ENCODE assay signal across 8 mouse cellular contexts in genomic region chr11:119053257-119053670, GRCm38 (mm10). TPM values are rescaled to one million over a fixed set of nuclear protein-coding genes. Genes with fewer than 3 reads are reported as not detected.
DNase-seq lines count a peak whose midpoint lies in the region; ATAC-seq and TF ChIP-seq lines count a peak whose summit lies in the region.

No protein-coding gene starts in this region.

- peak; percentile 81 for DNase-seq in ovary, postnatal 36 days (ENCODE audit: low spot score)
- DNase-seq in ovary, postnatal 14 days (ENCODE audit: low spot score), result no peak
- peak; percentile 97 for DNase-seq in embryo, embryonic 11 days
- peak; percentile 87 for DNase-seq in kidney, postnatal 0 days (ENCODE audit: low spot score)
- peak; percentile 45 to 53 (median 52) for DNase-seq in liver, embryonic 14.5 days (ENCODE audit: low read depth in 3 of 3, low spot score in 3 of 3)
- peak; percentile 90 for DNase-seq in neural tube, embryonic 10.5 days (ENCODE audit: extremely low spot score, low spot score)
- DNase-seq in telencephalon, adult 2 months (ENCODE audit: low read depth, low spot score), result peak; percentile 83

- peak; percentile 51 for TF ChIP-seq CTCF in kidney, postnatal 0 days (IDR thresholded peaks at IDR 0.05; ENCODE audit: low read depth)
- TF ChIP-seq CTCF in liver, embryonic 14.5 days (IDR thresholded peaks at IDR 0.05; ENCODE audit: low read depth), result no peak

- peaks cover 78% of the 10 kb centered on the region for H3K27me3 ChIP-seq in heart, embryonic 11.5 days (ENCODE audit: control insufficient read depth, insufficient read depth, low read length)
- H3K27me3 ChIP-seq in kidney, postnatal 0 days (ENCODE audit: insufficient read depth, low read length), result peaks cover 76% of the 10 kb centered on the region
- peaks cover 100% of the 10 kb centered on the region for H3K27me3 ChIP-seq in liver, embryonic 14.5 days (ENCODE audit: control insufficient read depth, insufficient read depth, low read length)

- no peaks in the 10 kb centered on the region for H3K9me3 ChIP-seq in heart, embryonic 11.5 days (replicated peaks; ENCODE audit: control insufficient read depth, low read length)
- no peaks in the 10 kb centered on the region for H3K9me3 ChIP-seq in kidney, postnatal 0 days (replicated peaks; ENCODE audit: low read length)
- H3K9me3 ChIP-seq in liver, embryonic 14.5 days (ENCODE audit: control insufficient read depth, low read length), result no peaks in the 10 kb centered on the region

- H3K36me3 ChIP-seq in heart, embryonic 11.5 days (ENCODE audit: control insufficient read depth, insufficient read depth, low read length), result no peaks in the 10 kb centered on the region
- H3K36me3 ChIP-seq in kidney, postnatal 0 days (ENCODE audit: insufficient read depth, low read length), result no peaks in the 10 kb centered on the region
- no peaks in the 10 kb centered on the region for H3K36me3 ChIP-seq in liver, embryonic 14.5 days (replicated peaks; ENCODE audit: control insufficient read depth, insufficient read depth, low read depth)

- H3K4me1 ChIP-seq in heart, embryonic 11.5 days (ENCODE audit: control insufficient read depth, insufficient read depth, low read length), result peaks cover 36% of the 10 kb centered on the region
- H3K4me1 ChIP-seq in kidney, postnatal 0 days (replicated peaks; ENCODE audit: insufficient read depth, low read length), result peaks cover 27% of the 10 kb centered on the region
- H3K4me1 ChIP-seq in liver, embryonic 14.5 days (replicated peaks; ENCODE audit: control insufficient read depth in 2 of 2, insufficient read depth in 2 of 2, low read length in 1 of 2), result no peaks in the 10 kb centered on the region; a peak in 1 of 4 replicates

- TF ChIP-seq EP300 in liver, embryonic 14.5 days (IDR thresholded peaks at IDR 0.05; ENCODE audit: low read depth), result no peak

- peak overlapping the region; percentile 94 for H3K4me2 ChIP-seq in heart, embryonic 11.5 days
- peak overlapping the region; percentile 57 for H3K4me2 ChIP-seq in kidney, postnatal 0 days (ENCODE audit: low read length)
- peak overlapping the region; percentile 41 for H3K4me2 ChIP-seq in liver, embryonic 14.5 days (ENCODE audit: low read depth)

- H3K9ac ChIP-seq in heart, embryonic 11.5 days (ENCODE audit: low read depth, low read length), result peak overlapping the region; percentile 69
- H3K9ac ChIP-seq in kidney, postnatal 0 days (ENCODE audit: low read depth, low read length), result no peak overlapping the region
- H3K9ac ChIP-seq in liver, embryonic 14.5 days (replicated peaks), result no peak overlapping the region

- WGBS in heart, embryonic 11.5 days (ENCODE audit: insufficient replicate concordance), result under 1% methylated on average over 42 of the region's 42 CpGs
- 0% methylated on average over 28 of the region's 42 CpGs for WGBS in kidney, postnatal 0 days
- WGBS in liver, embryonic 14.5 days (ENCODE audit: insufficient replicate concordance), result under 1% methylated on average over 42 of the region's 42 CpGs

- H3K27ac ChIP-seq in heart, embryonic 11.5 days (ENCODE audit: low read depth, low read length), result peak overlapping the region; percentile 86
- H3K27ac ChIP-seq in kidney, postnatal 0 days, result no peak overlapping the region
- H3K27ac ChIP-seq in liver, embryonic 14.5 days, result no peak overlapping the region

- peak overlapping the region; percentile 15 for H3K4me3 ChIP-seq in heart, embryonic 11.5 days (ENCODE audit: low read depth, low read length)
- H3K4me3 ChIP-seq in kidney, postnatal 0 days (replicated peaks; ENCODE audit: low read depth, low read length), result peak overlapping the region; percentile 16
- H3K4me3 ChIP-seq in liver, embryonic 14.5 days (ENCODE audit: insufficient read depth in 1 of 2, low read depth in 2 of 2, low read length in 2 of 2), result peak overlapping the region in 1 of 2 experiments; percentile 4; a peak in 1 of 4 replicates

- peak; percentile 79 for ATAC-seq in heart, embryonic 11.5 days (replicated peaks; ENCODE audit: insufficient number of reproducible peaks, low FRiP score, low TSS enrichment)
- ATAC-seq in kidney, postnatal 0 days (replicated peaks; ENCODE audit: low FRiP score, low read depth), result peak; percentile 71
- peak; percentile 77 for ATAC-seq in liver, embryonic 14.5 days (ENCODE audit: insufficient read depth)

RNA-seq across cellular contexts. Expression of gene Cbx8, which starts 12.5 kb away (rescaled TPM):
- polyA plus RNA-seq in heart, embryonic 11.5 days (2014; fragmentation: Nextera tagmentation; extraction: Ambion mirVana), result 6.7 and 7.8 TPM in 2 replicates
- polyA plus RNA-seq in kidney, postnatal 0 days (2015; fragmentation: Nextera tagmentation; extraction: Ambion mirVana), result 6.1 and 7.7 TPM in 2 replicates
- 0.64 and 0.95 TPM in 2 replicates for polyA plus RNA-seq in liver, embryonic 14.5 days (2012; rRNA removed)
- 1.6 and 2.1 TPM in 2 replicates for polyA plus RNA-seq in liver, embryonic 14.5 days (2014; fragmentation: Nextera tagmentation; extraction: Ambion mirVana)

RNA-seq across cellular contexts. Expression of gene Cbx2, which starts 30.5 kb away (rescaled TPM):
- polyA plus RNA-seq in heart, embryonic 11.5 days (2014; fragmentation: Nextera tagmentation; extraction: Ambion mirVana), result 23.6 and 23.8 TPM in 2 replicates
- 16.7 and 18.4 TPM in 2 replicates for polyA plus RNA-seq in kidney, postnatal 0 days (2015; fragmentation: Nextera tagmentation; extraction: Ambion mirVana)
- 1.4 and 1.7 TPM in 2 replicates for polyA plus RNA-seq in liver, embryonic 14.5 days (2012; rRNA removed)
- polyA plus RNA-seq in liver, embryonic 14.5 days (2014; fragmentation: Nextera tagmentation; extraction: Ambion mirVana), result 1.8 and 2.4 TPM in 2 replicates

RNA-seq across cellular contexts. Expression of gene Cbx4, which starts 32.8 kb away (rescaled TPM):
- polyA plus RNA-seq in heart, embryonic 11.5 days (2014; fragmentation: Nextera tagmentation; extraction: Ambion mirVana), result 6.3 and 7.7 TPM in 2 replicates
- polyA plus RNA-seq in kidney, postnatal 0 days (2015; fragmentation: Nextera tagmentation; extraction: Ambion mirVana), result 8.0 and 9.7 TPM in 2 replicates
- polyA plus RNA-seq in liver, embryonic 14.5 days (2012; rRNA removed), result 1.8 and 3.3 TPM in 2 replicates
- polyA plus RNA-seq in liver, embryonic 14.5 days (2014; fragmentation: Nextera tagmentation; extraction: Ambion mirVana), result 1.6 and 2.0 TPM in 2 replicates

Comparison
In these comparisons a context has a peak if more than half of its experiments do, and no peak if none do; other contexts are left out.
1. H3K4me2 ChIP-seq: peak in every context shown above with its lines; median percentile 94 in heart, embryonic 11.5 days; 57 in kidney, postnatal 0 days; 41 in liver, embryonic 14.5 days.